Mouse (Mus musculus): ENCODE results near the gene Bdh2.

- TF ChIP-seq CTCF (IDR thresholded peaks at IDR 0.05; ENCODE audit: borderline replicate concordance, control insufficient read depth, extremely low read depth, insufficient read depth, low read length, poor library complexity) = no peak
- no peak for TF ChIP-seq POLR2A (IDR thresholded peaks at IDR 0.05; ENCODE audit: control insufficient read depth, extremely low read depth, insufficient read depth, low read length, poor library complexity)
These were observed 70.8 kb downstream of the Bdh2 start for GRCm38 (mm10) chr3:135351857-135352256.
